Mouse (Mus musculus) forelimb bud, embryonic 11.5 days (tissue): ENCODE data around the gene Pbxip1.

Experiments used
- DNase-seq: peaks from one replicate; pipeline ENCODE4 v3.0.0-alpha.2; 2012; ENCODE audit warnings: low read depth, low spot score

Pbxip1 gene

DNA sequence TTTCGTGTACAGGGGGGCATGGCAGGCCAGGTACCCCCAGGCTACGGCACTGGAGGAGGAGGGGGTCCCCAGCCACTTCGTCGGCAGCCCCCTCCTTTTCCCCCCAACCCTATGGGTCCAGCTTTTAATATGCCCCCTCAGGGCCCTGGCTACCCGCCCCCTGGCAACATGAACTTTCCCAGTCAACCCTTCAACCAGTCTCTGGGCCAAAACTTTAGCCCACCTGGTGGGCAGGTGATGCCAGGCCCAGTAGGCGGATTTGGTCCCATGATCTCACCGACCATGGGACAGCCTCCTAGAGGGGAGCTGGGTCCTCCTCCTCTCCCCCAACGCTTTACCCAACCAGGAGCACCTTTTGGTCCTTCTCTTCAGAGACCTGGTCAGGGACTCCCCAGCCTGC, 3.9 kb upstream of the Pbxip1 start:
- no peak for DNase-seq

DNA sequence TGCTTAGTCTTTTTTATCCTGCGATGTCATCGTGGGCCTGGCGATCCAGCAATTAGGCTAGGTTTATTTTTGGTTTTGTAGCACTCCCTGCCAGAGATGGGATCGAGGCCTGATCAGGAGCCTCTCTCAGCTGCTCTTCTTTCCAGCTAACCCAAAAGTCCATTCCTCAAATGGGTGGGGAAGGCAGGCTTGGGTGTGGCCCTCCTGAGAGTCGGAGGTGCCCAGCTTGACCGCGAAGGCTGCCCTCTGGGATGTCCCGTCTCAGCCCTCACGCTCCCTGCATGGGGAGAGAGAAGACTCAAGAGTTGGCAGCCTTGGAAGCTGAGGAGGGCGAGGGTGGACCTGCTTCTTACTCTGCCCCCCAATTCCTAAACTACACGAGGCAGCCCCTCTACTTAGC, 2.0 kb upstream of the Pbxip1 start:
- no peak for DNase-seq

DNA sequence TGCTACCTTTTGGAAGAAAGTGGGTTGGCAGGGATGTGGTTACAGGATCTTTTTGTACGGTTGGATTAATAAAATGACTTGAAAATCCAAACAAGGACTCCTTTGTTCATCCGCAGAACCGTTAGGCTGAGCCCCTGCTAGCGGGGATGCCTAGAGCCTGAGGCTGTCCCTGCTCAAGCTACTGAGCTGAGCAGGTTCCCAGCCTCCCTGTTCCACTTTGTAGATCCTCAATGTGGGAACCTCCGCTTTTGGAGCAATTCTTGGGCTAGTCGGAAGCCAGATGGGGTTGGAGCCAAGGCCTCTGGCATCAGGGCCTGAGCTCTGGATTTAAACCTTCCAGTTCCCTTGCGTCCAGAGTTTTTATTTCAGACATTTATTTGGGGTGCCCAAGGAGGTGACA, 1.5 kb upstream of the Pbxip1 start:
- no peak for DNase-seq

DNA sequence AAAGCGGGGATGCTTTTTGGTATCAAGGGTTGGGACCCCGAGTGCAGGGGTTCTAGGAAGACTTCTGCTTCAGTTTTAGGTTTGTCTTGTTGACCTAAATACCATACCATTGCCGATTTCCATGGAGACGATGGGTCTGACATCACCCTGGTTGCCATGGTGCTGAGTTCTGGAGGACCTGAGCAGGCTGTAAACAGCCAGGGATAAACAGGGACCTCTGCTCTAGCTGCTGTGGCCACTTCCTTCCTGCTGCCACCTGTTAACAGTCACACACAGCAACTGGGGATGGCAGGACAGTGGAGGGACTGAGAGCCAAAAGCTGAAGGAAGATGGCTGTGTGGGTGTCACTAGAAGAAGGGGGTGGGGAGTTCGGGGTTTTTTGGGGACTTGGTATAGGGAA, 763 bp downstream of the Pbxip1 start:
- no peak for DNase-seq

DNA sequence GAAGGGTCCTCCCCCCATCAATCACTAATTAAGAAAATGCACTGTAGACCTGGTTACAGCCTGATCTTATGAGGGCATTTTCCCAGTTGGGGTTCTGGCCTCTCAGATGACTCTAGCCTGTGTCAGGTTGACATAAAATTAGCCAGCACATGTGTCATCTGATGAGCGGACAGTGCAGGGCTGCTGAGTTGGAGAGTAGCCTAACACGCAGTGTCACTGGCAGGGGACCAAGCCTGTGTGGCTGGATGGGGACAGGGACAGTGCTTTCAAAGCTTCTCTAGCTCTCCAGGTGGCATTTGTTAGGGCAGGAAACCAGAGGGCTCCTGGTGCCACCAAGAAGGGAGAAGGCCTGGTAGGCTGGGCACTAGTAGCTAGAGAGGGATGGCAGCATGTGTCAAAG, 4.2 kb downstream of the Pbxip1 start:
- DNase-seq, result no peak

DNA sequence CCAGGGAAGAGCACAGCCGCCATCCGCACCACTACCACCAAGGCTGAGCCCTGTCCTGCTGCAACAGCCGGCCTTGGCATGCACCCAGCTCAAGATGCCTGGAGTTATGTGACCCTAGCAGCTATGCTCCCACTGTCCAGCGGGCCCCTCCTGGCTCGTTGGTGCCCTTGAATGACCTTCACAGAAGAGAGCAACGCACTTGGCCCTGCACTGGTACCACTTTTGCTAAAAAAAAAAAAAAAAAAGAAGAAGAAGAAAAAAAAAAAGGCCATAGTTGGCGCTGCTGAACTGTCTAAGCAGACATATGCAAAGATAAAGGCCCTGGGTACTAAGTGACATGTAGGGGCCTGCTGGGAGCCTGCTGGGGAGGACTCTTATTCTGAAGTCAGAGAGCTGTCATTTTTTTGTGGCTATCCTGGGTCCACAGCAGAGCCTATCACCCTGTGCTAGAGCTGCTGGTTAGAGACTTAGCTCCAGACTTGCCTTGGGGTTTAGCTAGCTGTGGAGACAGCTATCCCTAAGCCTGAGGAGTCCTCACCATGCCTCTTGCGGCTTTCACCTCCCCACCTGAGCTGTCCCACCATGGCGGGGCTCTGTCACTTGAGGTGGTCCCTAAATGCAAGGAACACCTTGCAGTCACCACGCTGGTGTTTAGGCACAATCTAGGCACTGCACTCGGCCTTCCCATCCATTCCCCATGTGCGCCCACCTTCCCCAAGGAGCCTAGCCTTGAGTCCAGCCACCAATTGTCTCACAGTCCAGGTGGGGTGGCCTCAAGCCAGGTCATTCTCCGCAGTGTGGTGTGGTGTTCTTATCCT, 12.4 kb downstream of the Pbxip1 start:
- no peak for DNase-seq

DNA sequence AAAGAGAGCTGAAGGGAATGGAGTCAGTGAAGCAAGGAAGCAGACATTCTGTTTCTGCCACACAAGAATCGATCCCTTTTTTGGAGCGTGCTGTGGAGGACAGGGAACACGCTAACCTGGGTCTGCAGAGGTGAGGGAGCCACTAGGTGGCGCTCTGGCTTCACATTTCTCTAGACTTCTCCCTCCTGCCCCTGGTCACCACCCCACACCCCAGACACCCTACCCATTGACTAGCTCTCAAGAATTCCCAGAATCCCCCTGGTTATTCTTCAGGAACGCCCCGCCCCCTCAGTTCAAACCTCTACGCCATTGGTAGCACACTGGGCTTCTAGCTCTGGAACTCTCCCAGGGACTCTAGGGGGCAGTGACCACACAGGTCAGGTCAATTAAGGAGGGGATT, 13.0 kb downstream of the Pbxip1 start:
- peak; percentile 74 for DNase-seq

DNA sequence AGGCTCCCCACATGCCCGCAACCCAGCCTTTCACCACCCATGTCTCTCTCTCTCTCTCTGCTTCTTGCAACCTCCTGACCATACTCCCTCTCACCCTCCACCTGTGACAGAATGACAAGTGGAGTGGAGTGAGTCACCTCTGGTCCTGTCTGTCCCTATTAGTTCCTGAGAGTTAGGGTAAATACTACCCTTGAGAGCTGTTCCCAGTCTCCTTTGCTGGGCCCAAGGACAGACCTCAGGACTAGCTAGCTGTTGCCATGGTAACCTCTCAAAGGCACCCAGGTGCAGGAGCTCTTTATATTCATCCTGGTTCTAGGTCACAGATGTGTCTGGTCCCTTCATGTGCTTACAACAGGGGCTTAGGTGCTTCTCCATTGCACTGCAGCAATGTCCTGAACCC, 15.4 kb downstream of the Pbxip1 start:
- DNase-seq, result no peak

DNA sequence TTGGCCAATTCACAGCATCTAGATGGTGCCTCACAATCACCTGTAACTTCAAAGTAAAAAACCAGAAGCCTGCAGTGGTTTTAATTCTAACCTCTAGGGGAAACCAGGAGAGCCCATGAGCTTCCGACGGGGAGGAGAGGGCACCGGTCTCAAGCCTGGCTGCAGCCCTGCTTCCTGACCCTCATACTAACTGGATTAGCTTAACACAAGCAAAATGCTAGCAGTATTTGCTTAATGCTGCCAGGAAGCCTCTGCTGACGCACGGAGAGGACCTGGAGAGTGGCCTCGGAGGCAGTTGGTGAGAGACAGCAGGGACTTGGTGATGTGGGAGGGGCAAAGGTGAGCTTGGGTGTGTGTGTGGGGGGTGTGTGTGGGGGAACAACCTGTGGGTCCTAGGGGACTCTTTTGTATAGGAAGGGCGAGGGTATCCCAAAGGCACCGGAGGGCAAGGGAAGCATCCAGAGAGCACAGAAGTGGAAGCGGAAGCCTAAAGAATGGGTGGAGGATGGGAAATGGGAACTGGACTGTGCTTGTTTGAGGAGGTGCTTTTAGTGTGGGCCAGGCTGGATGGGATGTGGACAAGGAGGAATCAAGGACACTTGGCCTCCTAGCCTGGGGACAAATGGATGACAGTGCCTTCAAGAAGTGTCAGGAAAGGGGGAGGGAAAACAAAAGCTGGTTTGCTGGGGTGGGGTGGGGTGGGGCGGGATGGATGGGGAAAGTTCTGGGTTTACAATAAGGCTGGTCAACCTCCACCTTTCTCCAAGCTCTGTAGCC, 18.1 kb downstream of the Pbxip1 start, which contains the start of gene Pmvk:
Gene Pmvk, plus strand, starts transcription at position 141 of the 777 bp plus-strand sequence.
- DNase-seq, result no peak

DNA sequence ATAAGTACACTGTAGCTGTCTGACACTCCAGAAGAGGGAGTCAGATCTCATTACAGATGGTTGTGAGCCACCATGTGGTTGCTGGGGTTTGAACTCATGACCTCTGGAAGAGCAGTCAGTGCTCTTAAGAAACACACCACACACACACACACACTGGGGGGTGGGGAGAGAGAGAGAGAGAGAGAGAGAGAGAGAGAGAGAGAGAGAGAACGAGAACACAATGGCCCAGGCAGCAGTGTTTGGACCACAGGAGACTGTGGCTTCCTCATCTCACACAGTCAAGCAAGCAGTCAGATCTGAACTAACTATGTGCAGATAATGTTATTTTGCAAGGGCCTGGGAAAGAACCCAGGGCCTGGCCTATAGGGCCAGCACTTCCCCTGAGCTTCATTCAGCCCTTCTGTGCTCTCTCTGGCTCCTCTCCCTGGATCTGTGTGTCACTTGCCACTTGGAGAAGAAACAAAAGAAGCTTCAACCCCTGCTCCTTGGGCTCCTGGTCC, 19.3 kb downstream of the Pbxip1 start:
- no peak for DNase-seq

DNA sequence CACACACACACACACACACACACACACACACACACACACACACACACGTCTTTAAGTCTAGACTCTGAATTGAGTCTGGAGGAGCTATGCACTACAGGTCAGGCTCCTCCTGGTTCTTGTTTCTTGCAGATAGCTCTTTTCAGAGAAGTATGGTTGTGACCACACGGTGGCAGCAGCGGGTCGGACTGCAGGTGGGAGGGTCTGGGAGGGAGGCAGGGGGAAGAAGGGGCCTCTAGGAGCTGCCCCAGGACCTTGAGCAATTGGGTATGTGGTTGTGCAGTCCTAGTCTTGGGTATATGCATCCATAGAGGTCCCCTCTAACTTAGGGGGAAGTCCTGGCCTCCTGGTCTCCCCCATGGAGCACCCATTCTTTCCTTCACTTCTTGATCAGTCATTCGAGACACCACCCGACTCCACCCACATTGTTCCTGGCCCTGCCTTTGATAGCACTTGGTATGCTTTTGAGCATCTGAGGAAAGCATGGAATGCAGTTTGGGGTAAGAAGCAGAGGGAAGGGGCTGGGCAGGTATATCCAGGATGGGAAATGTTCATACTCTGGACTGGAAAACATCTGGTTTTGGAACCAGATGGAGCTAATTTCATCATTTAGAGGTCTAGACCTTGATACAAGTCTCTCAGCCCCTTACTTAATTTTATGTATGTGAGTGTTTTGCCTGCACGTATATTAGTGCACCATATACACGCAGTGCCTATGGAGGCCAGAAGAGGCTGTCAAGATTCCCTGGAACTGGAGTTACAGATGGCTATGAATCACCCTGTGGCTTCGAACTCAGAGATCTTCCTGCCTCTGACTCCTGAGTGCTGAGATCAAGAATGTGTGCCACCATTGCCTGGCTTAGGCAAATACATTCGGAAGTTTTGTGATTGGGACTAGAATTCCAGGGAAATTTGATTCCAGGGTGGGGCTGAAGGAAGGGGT, 20.5 kb downstream of the Pbxip1 start:
- peak; percentile 85 for DNase-seq

DNA sequence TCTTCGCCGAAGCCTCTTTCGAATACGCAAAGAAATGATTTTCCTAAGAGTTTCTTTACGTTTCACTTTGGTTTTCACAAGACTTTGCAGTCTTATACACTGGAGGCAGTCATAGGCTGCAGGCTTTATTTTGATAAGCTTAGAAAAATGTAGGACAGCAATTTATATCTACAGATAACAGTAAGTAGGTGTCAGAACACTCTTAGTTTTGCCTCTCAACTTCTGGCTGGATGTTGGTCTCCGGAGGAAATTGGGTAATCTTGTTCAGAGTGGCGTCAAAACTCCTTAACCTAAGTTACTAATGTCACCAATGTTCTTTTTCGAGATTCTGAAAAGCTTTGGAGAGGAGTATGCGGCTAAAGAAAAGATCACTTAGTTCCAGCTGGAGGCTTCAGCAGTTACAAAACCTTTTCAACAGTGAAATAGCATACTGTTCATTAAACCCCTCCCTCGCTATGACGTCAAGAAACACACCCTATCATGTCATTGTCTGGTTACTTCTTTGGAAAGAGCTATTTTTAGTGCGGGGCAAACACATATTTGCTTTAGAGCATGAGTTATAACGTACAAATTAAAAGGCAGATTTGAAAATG, 22.0 kb downstream of the Pbxip1 start:
- no peak for DNase-seq

DNA sequence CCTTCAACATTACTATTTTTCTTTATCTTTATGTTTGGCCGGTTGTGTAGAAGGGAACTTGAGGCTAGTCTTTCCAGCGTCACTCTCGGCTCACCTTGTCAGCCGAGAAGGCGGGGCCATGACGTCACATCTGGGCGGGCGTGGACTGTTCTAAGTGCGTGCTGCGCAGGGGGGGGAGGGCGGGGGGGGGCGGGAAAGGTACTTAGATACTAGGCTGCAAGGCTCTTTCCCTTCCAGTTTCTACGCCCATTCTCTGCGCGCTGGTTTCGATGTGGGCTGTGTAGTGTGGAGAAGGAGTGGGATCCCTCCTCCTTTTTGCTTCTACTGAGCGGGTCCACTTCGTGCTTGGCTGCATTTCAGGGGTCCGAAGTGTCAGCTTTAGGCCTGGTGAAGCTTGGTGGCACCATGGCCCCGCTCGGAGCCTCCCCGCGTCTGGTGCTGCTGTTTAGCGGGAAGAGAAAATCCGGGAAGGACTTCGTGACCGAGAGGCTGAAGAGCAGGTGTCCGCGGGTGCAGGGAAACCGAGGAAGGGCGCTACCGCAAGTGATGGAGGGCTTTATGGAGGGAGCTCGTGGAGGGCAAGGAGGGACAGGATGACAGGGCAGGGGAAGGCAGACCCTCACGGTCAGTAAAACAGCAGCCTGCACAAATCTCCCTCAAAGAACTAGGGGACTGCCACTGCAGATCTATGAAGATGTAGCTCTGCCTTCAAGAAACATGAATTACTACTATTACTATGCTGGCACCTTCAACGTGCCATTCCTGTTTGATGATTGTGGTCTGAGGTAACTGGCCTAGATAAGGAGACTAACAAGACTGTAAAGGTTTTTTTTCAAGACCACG, 22.7 kb downstream of the Pbxip1 start:
- peak; percentile 93 for DNase-seq

DNA sequence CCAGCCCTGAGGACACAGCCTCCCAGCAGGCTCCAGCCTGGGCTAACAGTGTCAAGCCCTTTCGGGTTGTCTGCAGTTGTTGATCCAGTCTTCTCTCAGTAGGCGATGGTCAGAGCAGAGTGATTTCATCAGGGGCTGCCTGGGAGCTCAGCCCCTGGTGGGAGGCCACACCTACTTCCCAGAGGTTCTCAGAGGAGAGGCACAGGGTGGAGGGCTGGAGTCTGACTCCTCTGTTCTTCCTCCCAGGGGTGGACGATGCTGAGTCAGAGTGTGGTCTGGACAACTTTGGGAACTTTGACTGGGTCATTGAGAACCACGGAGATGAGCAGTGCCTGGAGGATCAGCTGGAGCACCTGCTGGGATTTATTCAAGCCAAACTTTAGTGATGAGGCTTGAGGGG, 31.8 kb downstream of the Pbxip1 start:
- no peak for DNase-seq

DNA sequence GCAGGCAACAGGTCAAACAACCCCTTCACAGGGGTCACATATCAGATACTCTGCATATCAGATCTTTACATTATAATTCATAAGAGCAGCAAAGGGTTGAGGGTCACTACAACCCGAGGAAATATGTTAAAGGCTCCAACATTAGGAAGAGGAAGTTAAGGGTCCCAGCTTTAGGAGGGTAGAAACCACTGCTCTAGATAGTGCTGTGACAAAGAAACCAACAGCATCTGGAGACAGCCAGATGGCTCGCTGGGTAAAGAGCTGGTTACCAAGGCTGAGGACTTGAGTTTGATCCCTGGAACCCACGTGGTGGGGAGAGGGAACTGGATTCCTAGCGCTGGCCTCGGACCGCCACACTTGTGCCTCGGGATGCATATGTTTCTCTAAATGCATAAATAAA, 35.8 kb downstream of the Pbxip1 start:
- no peak for DNase-seq

DNA sequence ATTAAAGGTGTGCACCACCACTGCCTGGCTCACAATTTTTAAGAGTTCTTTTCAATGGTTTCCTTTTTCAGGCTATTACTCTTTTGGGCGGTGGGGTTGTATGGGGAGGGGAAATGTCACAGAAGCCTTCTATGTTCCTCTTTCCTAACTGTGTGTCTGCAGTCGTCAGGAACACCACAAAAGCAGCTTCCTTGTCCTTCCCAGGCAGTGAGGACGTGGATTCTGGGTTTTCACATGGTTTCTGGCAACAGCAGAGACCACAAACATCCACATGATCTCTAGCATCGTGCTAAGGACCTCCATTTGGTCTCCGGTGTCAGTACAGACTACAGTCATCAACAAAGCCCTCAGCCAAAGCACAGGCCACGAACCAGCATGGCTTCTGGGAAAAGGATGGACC, 37.3 kb downstream of the Pbxip1 start:
- DNase-seq, result no peak

DNA sequence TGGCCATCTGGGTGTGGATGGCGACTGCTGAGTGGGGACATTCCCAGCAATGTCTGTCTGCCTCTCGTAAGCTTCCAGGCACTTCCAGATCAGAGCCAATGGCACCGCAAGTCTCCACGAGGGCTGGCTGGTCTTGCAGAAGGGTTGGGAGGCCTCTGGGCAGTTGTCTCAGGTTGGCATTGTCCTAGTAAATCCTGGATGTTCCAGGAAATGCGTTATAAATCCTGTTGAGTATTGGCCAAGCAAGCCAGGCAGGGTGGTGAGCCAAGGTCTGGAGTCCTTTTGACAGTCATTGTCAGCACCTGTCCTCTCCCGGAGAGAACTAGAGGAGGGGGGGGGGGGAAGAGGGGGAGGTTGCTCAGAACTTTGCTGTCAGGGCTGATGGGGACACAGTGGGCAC, 42.5 kb downstream of the Pbxip1 start:
- DNase-seq, result no peak

DNA sequence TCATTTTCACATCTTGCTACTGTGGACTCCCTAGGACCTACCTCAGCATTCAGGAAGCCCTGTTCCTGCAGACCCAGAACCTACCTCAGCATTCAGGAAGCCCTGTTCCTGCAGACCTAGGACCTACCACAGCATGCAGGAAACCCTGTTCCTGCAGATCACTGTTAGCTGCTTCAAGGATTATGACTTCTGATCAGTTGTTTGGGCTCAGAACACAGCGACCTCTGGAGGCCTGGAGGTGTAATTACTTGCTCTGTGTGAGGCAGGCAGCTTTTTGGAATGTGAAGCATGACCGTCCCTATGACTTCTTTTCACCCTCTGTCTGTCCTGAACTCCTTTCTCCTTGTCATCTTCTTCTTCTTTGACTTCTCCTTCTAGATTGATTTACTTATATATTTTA, 45.0 kb downstream of the Pbxip1 start:
- peak; percentile 38 for DNase-seq

DNA sequence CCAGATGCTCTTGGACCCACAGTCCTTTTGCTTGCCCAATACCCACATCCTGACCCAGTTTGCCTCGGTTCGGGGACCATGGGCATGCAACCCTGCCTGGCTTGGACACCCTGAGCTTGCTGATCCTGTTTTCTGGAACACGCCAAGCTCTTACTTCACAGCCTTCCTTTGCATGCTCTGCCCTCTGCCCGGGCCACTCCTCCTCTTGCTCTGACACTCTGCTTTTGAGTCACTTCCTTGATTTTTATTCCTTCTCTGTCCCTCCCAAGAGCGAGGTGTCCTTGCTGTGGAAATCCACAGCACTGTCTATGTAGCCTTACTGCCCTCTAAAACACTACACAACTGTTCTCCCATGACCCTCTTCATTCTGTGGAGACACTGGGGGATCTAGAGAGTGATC, 45.7 kb downstream of the Pbxip1 start:
- DNase-seq, result no peak

DNA sequence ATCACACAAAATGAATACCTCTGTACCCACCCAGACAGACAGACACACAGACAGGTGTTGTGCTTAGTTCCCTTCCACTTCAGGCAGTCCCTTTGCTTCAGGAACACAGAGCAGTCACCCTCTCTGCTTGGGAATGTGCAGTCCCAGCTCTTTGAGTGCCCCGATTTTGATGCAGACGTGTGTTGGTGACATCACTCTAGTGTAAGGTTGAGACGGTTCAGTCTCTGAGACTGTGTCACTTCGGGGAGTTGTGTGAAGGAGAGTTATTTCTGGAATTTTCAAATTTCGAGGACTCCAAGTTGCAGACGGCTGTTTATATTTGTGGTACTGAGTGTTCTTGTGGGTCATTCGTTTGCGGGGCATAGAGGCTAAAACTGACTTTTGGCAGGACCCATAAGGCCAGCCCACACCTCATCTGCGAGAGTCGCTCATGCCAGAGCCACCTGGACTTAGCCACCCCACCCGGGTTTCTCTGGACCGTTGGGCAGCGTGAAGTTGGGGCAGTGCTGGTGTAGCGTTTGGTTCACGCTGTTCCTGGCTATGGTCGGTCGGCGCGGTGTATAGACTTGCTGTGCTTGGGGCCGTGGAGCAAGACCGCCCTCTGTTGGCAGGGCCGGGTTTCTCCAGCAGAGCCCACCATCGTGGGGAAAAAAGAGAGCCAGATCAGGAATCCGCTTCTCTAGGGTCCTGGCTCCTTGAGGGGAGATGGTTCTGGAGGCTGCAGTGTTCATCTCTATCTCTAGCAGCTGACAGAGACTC, 48.4 kb downstream of the Pbxip1 start:
- DNase-seq, result peak; percentile 73
